25 mouse cellular contexts compared by ENCODE assay signal in genomic region chr4:105318421-105318820, GRCm38 (mm10).
"Had no signal": no experiment of that assay in that cellular context is flagged by ENCODE, and none has a peak within 500 bp of the region (broad histone marks: within the 10 kb centered on the region; RNA-seq: fewer than 3 reads in every experiment).

No protein-coding gene starts in this region.

- H3K9ac ChIP-seq: heart, embryonic 12.5 days; hindbrain, embryonic 12.5 days; hindbrain, embryonic 14.5 days; intestine, embryonic 15.5 days; limb, embryonic 12.5 days; limb, embryonic 15.5 days; liver, embryonic 13.5 days had no signal

- H3K36me3 ChIP-seq: heart, embryonic 10.5 days; heart, embryonic 12.5 days; hindbrain, embryonic 10.5 days; hindbrain, embryonic 12.5 days; intestine, embryonic 15.5 days; limb, embryonic 12.5 days; limb, embryonic 15.5 days; liver, embryonic 13.5 days had no signal

- DNase-seq: gastrocnemius, postnatal 10 days; gastrocnemius, postnatal 25 days; heart, adult 18-20 months; heart, postnatal 10 days; heart, postnatal 4 days; kidney, adult 18-20 months; kidney, adult 8-10 months; kidney, postnatal 10 days; kidney, postnatal 25 days; kidney, postnatal 4 days; layer of hippocampus, adult 9-11 months; layer of hippocampus, postnatal 36 days; left cerebral cortex, postnatal 4 days; liver, embryonic 13.5 days had no signal

- ATAC-seq: hindbrain, embryonic 16.5 days; inflammation-experienced regulatory T-cells, adult 6 months; intestine, embryonic 15.5 days; intestine, postnatal 0 days had no signal

- H3K27me3 ChIP-seq: heart, embryonic 12.5 days; hindbrain, embryonic 12.5 days; intestine, embryonic 15.5 days; limb, embryonic 12.5 days; limb, embryonic 15.5 days; liver, embryonic 13.5 days had no signal

- H3K27ac ChIP-seq: heart, embryonic 10.5 days; hindbrain, embryonic 10.5 days; hindbrain, embryonic 12.5 days; hindbrain, embryonic 14.5 days; intestine, embryonic 15.5 days; limb, embryonic 12.5 days; limb, embryonic 15.5 days; liver, embryonic 13.5 days had no signal

- H3K4me2 ChIP-seq: heart, embryonic 12.5 days; hindbrain, embryonic 12.5 days; hindbrain, embryonic 14.5 days; intestine, embryonic 15.5 days; limb, embryonic 12.5 days; limb, embryonic 15.5 days; liver, embryonic 13.5 days had no signal

- H3K4me3 ChIP-seq: heart, embryonic 10.5 days; heart, embryonic 12.5 days; hindbrain, embryonic 10.5 days; hindbrain, embryonic 12.5 days; intestine, embryonic 15.5 days; limb, embryonic 12.5 days; limb, embryonic 15.5 days; liver, embryonic 13.5 days had no signal

- H3K4me1 ChIP-seq: hindbrain, embryonic 12.5 days; intestine, embryonic 15.5 days; liver, embryonic 13.5 days had no signal

- H3K9me3 ChIP-seq: heart, embryonic 10.5 days; hindbrain, embryonic 10.5 days; hindbrain, embryonic 12.5 days; intestine, embryonic 15.5 days; limb, embryonic 12.5 days; limb, embryonic 15.5 days; liver, embryonic 13.5 days had no signal
